Mouse (Mus musculus) intestine, embryonic 15.5 days (tissue): Measurements from ENCODE around the gene Laptm5. TPM values are rescaled to one million over a fixed set of nuclear protein-coding genes. Genes with fewer than 3 reads are reported as not detected.
A peak's percentile ranks its signal among the peaks of the same experiment; 100 is the strongest.

ENCODE experiments used
- ATAC-seq: fragments of 200-750 bp; cut with Nextera tagmentation; 2 replicates; pipeline ENCODE4 v1.8.0; 2017; ENCODE audit warnings: moderate TSS enrichment, moderate library complexity
- H3K27ac ChIP-seq: fragments of 300-500 bp; sonication (generic); 2 replicates; pipeline ENCODE4 v1.5.1; 2015; ENCODE audit warnings: mild to moderate bottlenecking, inconsistent platforms
- H3K27me3 ChIP-seq: fragments of 300-500 bp; sonication (generic); replicated peaks from 2 replicates; pipeline ENCODE4 v1.6.1; 2015; ENCODE audit warnings: inconsistent platforms
- H3K36me3 ChIP-seq: fragments of 300-500 bp; sonication (generic); 2 replicates; pipeline ENCODE4 v1.6.1; 2015; ENCODE audit warnings: inconsistent platforms
- H3K4me1 ChIP-seq: fragments of 300-500 bp; sonication (generic); replicated peaks from 2 replicates; pipeline ENCODE4 v1.6.1; 2015; ENCODE audit warnings: inconsistent platforms
- H3K4me2 ChIP-seq: fragments of 300-500 bp; sonication (generic); replicated peaks from 2 replicates; pipeline ENCODE4 v1.6.1; 2015; ENCODE audit warnings: mild to moderate bottlenecking, inconsistent platforms
- H3K4me3 ChIP-seq: fragments of 300-500 bp; sonication (generic); replicated peaks from 2 replicates; pipeline ENCODE4 v1.5.1; 2015; ENCODE audit warnings: inconsistent platforms
- H3K9ac ChIP-seq: fragments of 300-500 bp; sonication (generic); 2 replicates; pipeline ENCODE4 v1.6.1; 2015; ENCODE audit warnings: inconsistent platforms
- H3K9me3 ChIP-seq: fragments of 300-500 bp; sonication (generic); 2 replicates; pipeline ENCODE4 v1.6.1; 2016; ENCODE audit warnings: inconsistent platforms
- WGBS: fragments of 180-500 bp; shearing (Covaris S2); methylation state at CpG from one replicate; pipeline ENCODE4 v1.1.7; 2015; 5-methylcytosine and 5-hydroxymethylcytosine counted together
- polyA plus RNA-seq: library from polyadenylated mRNA; unstranded; fragments of >200 nt; fragmentation: Nextera tagmentation; extraction: Ambion mirVana; gene quantifications from 2 replicates; pipeline ENCODE4 v1.2.1, GENCODE M21; 2015

The Laptm5 gene
- polyA plus RNA-seq, 1 experiment from 2014 or later = 42.4 TPM

GRCm38 (mm10) chr4:130944112-130944511, 31.2 kb downstream of the Laptm5 start, which contains the start of gene Matn1:
Gene Matn1, plus strand, starts transcription at chr4:130944385.
- Histone ChIP-seq H3K4me2 (no peak within 1 kb of the TSS), H3K4me3 (no peak within 1 kb of the TSS), H3K27me3 (no peaks in the 10 kb centered on the region; the same call in 1 of the 2 replicates), H3K36me3 (no peaks in the 10 kb centered on the region), H3K9ac (no peak within 1 kb of the TSS), H3K27ac (no peak within 1 kb of the TSS), H3K9me3 (no peaks in the 10 kb centered on the region), H3K4me1 (no peaks in the 10 kb centered on the region)
- ATAC-seq = no peak
- WGBS = 27% methylated on average over 6 of the region's 6 CpGs

GRCm38 (mm10) chr4:130944779-130945178, 31.9 kb downstream of the Laptm5 start:
- Histone ChIP-seq H3K4me1 (no peaks in the 10 kb centered on the region), H3K27ac (no peak overlapping the region), H3K9me3 (no peaks in the 10 kb centered on the region), H3K4me3 (no peak overlapping the region), H3K27me3 (no peaks in the 10 kb centered on the region; the same call in 1 of the 2 replicates), H3K4me2 (no peak overlapping the region), H3K9ac (no peak overlapping the region), H3K36me3 (no peaks in the 10 kb centered on the region)
- no peak for ATAC-seq
- WGBS = 66% methylated on average over 7 of the region's 7 CpGs

GRCm38 (mm10) chr4:130947094-130947647, 34.2 kb downstream of the Laptm5 start:
- H3K4me2 ChIP-seq = no peak overlapping the region
- no peak overlapping the region for H3K27ac ChIP-seq
- no peaks in the 10 kb centered on the region for H3K4me1 ChIP-seq
- no peak overlapping the region for H3K9ac ChIP-seq
- ATAC-seq = no peak
- H3K36me3 ChIP-seq = no peaks in the 10 kb centered on the region
- 23% methylated on average over 13 of the region's 13 CpGs for WGBS
- H3K9me3 ChIP-seq = no peaks in the 10 kb centered on the region
- H3K27me3 ChIP-seq = no peaks in the 10 kb centered on the region; the same call in 1 of the 2 replicates
- no peak overlapping the region for H3K4me3 ChIP-seq

GRCm38 (mm10) chr4:130949821-130950384, 37.0 kb downstream of the Laptm5 start:
- no peak overlapping the region for H3K4me3 ChIP-seq
- no peak overlapping the region for H3K9ac ChIP-seq
- no peaks in the 10 kb centered on the region for H3K27me3 ChIP-seq
- no peak for ATAC-seq
- H3K9me3 ChIP-seq = no peaks in the 10 kb centered on the region
- no peak overlapping the region for H3K4me2 ChIP-seq
- no peaks in the 10 kb centered on the region for H3K36me3 ChIP-seq
- H3K4me1 ChIP-seq = no peaks in the 10 kb centered on the region
- no peak overlapping the region for H3K27ac ChIP-seq
- WGBS = 81% methylated on average over 35 of the region's 35 CpGs

- no peak overlapping the region for H3K4me3 ChIP-seq
- H3K9ac ChIP-seq = no peak overlapping the region
- no peak overlapping the region for H3K4me2 ChIP-seq
- H3K4me1 ChIP-seq = no peaks in the 10 kb centered on the region
- H3K27me3 ChIP-seq = no peaks in the 10 kb centered on the region
- H3K9me3 ChIP-seq = no peaks in the 10 kb centered on the region
- no peak overlapping the region for H3K27ac ChIP-seq
- no peaks in the 10 kb centered on the region for H3K36me3 ChIP-seq
- no peak for ATAC-seq
- WGBS = 33% methylated on average over 17 of the region's 17 CpGs
These were observed 39.6 kb downstream of the Laptm5 start for GRCm38 (mm10) chr4:130952531-130952930.

- Histone ChIP-seq H3K9me3 (no peaks in the 10 kb centered on the region), H3K27ac (no peak overlapping the region)
- 83% methylated on average over 10 of the region's 10 CpGs for WGBS
These were observed 44.2 kb downstream of the Laptm5 start for GRCm38 (mm10) chr4:130957156-130957555.

GRCm38 (mm10) chr4:130958812-130959211, 45.9 kb downstream of the Laptm5 start:
- Histone ChIP-seq H3K4me2 (no peak overlapping the region), H3K9me3 (no peaks in the 10 kb centered on the region), H3K4me1 (no peaks in the 10 kb centered on the region), H3K4me3 (no peak overlapping the region), H3K9ac (no peak overlapping the region), H3K27ac (no peak overlapping the region), H3K27me3 (no peaks in the 10 kb centered on the region; the same call in 1 of the 2 replicates), H3K36me3 (no peaks in the 10 kb centered on the region)
- 71% methylated on average over 5 of the region's 5 CpGs for WGBS
- no peak for ATAC-seq

More at GRCm38 (mm10) chr4:130957156-130957555, 44.2 kb downstream of the Laptm5 start:
- Histone ChIP-seq H3K4me3 (no peak overlapping the region), H3K4me2 (no peak overlapping the region), H3K4me1 (no peaks in the 10 kb centered on the region), H3K36me3 (no peaks in the 10 kb centered on the region), H3K27me3 (no peaks in the 10 kb centered on the region; the same call in 1 of the 2 replicates), H3K9ac (no peak overlapping the region)
- ATAC-seq = no peak

- Histone ChIP-seq H3K27me3 (no peaks in the 10 kb centered on the region; the same call in 1 of the 2 replicates), H3K9ac (no peak overlapping the region), H3K4me2 (no peak overlapping the region), H3K4me3 (no peak overlapping the region), H3K4me1 (no peaks in the 10 kb centered on the region), H3K9me3 (no peaks in the 10 kb centered on the region), H3K36me3 (no peaks in the 10 kb centered on the region), H3K27ac (no peak overlapping the region)
- no peak for ATAC-seq
- 57% methylated on average over 6 of the region's 6 CpGs for WGBS
These were observed 46.8 kb downstream of the Laptm5 start for GRCm38 (mm10) chr4:130959678-130960077.

- Histone ChIP-seq H3K36me3 (no peaks in the 10 kb centered on the region), H3K4me3 (no peak overlapping the region), H3K27me3 (no peaks in the 10 kb centered on the region; the same call in 1 of the 2 replicates), H3K9ac (no peak overlapping the region), H3K4me1 (no peaks in the 10 kb centered on the region), H3K4me2 (no peak overlapping the region), H3K27ac (no peak overlapping the region), H3K9me3 (no peaks in the 10 kb centered on the region)
- ATAC-seq = peak; percentile 67; the same call in 1 of the 2 replicates
- 29% methylated on average over 9 of the region's 9 CpGs for WGBS
These were observed 47.3 kb downstream of the Laptm5 start for GRCm38 (mm10) chr4:130960118-130960734.

GRCm38 (mm10) chr4:130971278-130971677, 58.4 kb downstream of the Laptm5 start:
- no peaks in the 10 kb centered on the region for H3K9me3 ChIP-seq
- 94% methylated on average over 1 of the region's 1 CpGs for WGBS
- no peak for ATAC-seq

GRCm38 (mm10) chr4:130972421-130972829, 59.5 kb downstream of the Laptm5 start:
- no peak overlapping the region for H3K27ac ChIP-seq
- H3K36me3 ChIP-seq = no peaks in the 10 kb centered on the region
- 61% methylated on average over 5 of the region's 5 CpGs for WGBS
- no peak overlapping the region for H3K9ac ChIP-seq
- no peak overlapping the region for H3K4me2 ChIP-seq
- H3K27me3 ChIP-seq = no peaks in the 10 kb centered on the region
- no peak for ATAC-seq
- H3K4me3 ChIP-seq = no peak overlapping the region
- no peaks in the 10 kb centered on the region for H3K9me3 ChIP-seq
- H3K4me1 ChIP-seq = no peaks in the 10 kb centered on the region

More at GRCm38 (mm10) chr4:130971278-130971677, 58.4 kb downstream of the Laptm5 start:
- no peak overlapping the region for H3K4me3 ChIP-seq
- no peak overlapping the region for H3K9ac ChIP-seq
- no peak overlapping the region for H3K4me2 ChIP-seq
- no peaks in the 10 kb centered on the region for H3K36me3 ChIP-seq
- no peak overlapping the region for H3K27ac ChIP-seq
- H3K27me3 ChIP-seq = no peaks in the 10 kb centered on the region
- no peaks in the 10 kb centered on the region for H3K4me1 ChIP-seq

- H3K4me2 ChIP-seq = no peak overlapping the region
- no peaks in the 10 kb centered on the region for H3K27me3 ChIP-seq
- no peak overlapping the region for H3K27ac ChIP-seq
- H3K9me3 ChIP-seq = no peaks in the 10 kb centered on the region
- no peaks in the 10 kb centered on the region for H3K4me1 ChIP-seq
- H3K4me3 ChIP-seq = no peak overlapping the region
- whole genome bisulfite sequencing = 72% methylated on average over 19 of the region's 19 CpGs
- H3K9ac ChIP-seq = no peak overlapping the region
- no peak for ATAC-seq
- no peaks in the 10 kb centered on the region for H3K36me3 ChIP-seq
These were observed 60.7 kb downstream of the Laptm5 start for GRCm38 (mm10) chr4:130973332-130974263.
